Mouse (Mus musculus) retina, postnatal 7 days (tissue): ENCODE data around the gene Btd.

ENCODE experiments used
- DNase-seq: peaks from one replicate; pipeline ENCODE4 v3.0.0-alpha.2; 2012; ENCODE audit warnings: low read depth, low spot score

Btd gene

GRCm38 (mm10) chr14:31700376-31700775 lies 59.5 kb downstream of the Btd start:
- DNase-seq: no peak

GRCm38 (mm10) chr14:31709343-31709742 lies 68.5 kb downstream of the Btd start:
- DNase-seq: no peak

GRCm38 (mm10) chr14:31715669-31716068 lies 74.8 kb downstream of the Btd start:
- DNase-seq: no peak

DNA sequence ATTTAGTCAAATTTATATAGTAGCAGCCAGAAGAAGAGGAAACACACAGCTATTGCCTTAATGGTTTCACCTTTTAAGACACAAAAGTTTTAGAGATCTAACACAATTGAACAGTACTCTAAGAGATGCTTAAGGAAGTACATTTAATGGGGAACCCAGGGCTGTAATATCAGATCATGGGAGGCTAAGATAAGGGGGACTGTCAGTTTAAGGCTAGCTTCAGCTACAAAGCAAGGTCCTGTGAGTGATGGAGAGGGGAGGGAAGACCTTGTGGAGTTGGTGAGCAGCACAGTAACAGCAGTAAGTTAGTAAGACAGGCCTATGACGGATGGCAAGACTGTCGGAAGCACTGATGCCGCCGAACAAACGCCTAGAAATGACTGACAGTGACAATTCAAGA lies 76.5 kb downstream of the Btd start:
- DNase-seq: no peak
